Mouse (Mus musculus): Measurements from ENCODE around the gene Gpc5.

- TF ChIP-seq CTCF (IDR thresholded peaks at IDR 0.05; ENCODE audit: low read depth) (no peak), EP300 (IDR thresholded peaks at IDR 0.05; ENCODE audit: low read depth) (no peak)
These were observed 752.9 kb downstream of the Gpc5 start for GRCm38 (mm10) chr14:115844773-115845427.
